ENCODE assay signal across 8 mouse cellular contexts in the genomic region with DNA sequence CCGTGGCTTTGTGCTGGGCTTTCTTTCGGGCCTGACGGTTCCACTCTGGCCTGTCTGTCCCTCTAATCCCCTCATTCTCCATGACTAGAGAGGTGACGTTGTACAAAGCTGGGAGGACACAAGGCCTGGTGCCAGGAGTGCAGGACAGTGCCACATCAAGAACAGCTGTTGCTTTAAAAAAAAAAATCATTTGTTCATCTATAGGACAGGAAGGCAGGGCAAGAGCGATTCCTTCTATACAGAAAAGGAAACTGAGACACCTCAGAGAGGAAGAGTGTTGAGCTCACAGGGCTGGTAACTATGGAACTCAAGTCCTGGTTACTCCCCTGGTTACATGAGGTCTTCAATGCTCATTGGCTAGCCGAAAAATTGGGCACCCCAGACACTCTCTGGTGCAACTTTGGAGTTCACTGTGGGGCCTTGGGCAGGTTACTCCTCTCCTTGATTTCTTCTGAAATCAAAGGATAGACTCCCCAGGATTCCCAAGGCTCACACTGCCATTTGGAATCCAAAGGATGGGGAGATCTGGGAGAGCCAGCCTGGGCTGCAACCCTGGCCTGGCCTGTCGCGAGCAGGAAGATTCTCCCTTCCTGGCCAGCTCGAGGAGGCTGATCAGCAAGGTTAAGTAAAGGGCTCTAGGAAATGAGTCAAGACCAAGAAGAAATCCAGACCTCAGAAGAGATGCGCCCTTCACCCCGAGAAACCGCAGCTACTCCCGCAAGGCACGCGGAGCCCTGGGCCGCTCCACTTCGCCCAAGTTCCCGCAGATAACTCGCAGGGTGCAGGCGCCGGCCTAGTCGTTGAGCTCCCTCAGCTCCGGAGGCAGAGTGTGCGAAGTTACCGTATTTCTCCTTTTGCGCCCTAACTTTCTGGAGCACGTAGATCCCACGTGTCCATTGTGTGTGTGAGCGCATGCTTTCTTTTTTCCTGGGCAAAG. TPM values are rescaled to one million over a fixed set of nuclear protein-coding genes. Genes with fewer than 3 reads are reported as not detected.
DNase-seq lines count a peak whose midpoint lies in the region; ATAC-seq and TF ChIP-seq lines count a peak whose summit lies in the region.
"Had no signal": no experiment of that assay in that cellular context is flagged by ENCODE, and none has a peak within 500 bp of the region (broad histone marks: within the 10 kb centered on the region; RNA-seq: fewer than 3 reads in every experiment).

No protein-coding gene starts in this region.

- intact Hi-C loops in left cerebral cortex, postnatal 25 days (cut with DNase I) = loop anchor here (1.0 kb wide), 1 partner anchor 117 kb away; the partner anchor contains the start of gene Foxp4

- no peak for TF ChIP-seq POLR2A in brain, embryonic 14.5 days (IDR thresholded peaks at IDR 0.05; ENCODE audit: borderline replicate concordance, extremely low read depth, insufficient read depth, insufficient read length, poor library complexity, severe bottlenecking)
- no peak for TF ChIP-seq POLR2A in spleen, adult 2 months (IDR thresholded peaks at IDR 0.05; ENCODE audit: low read depth, low read length)

- WGBS in hindbrain, embryonic 16.5 days = 7% methylated on average over 29 of the region's 29 CpGs
- 15% methylated on average over 29 of the region's 29 CpGs for WGBS in spleen, adult 2 months

- peak overlapping the region; percentile 42 for H3K4me2 ChIP-seq in hindbrain, embryonic 16.5 days (ENCODE audit: low read length)

- peak; percentile 81 for DNase-seq in MEL-GATA-1-ER (ENCODE audit: extremely low read depth, low read depth)
- peak; percentile 93 for DNase-seq in brain, embryonic 14.5 days (ENCODE audit: low read depth)
- DNase-seq in gastrocnemius, adult 18-20 months (ENCODE audit: low spot score) = peak; percentile 34
- DNase-seq in left cerebral cortex, postnatal 25 days (ENCODE audit: low spot score in 2 of 2) = peak; percentile 39 to 58
- peak; percentile 21 to 23 for DNase-seq in spleen, adult 2 months (ENCODE audit: low read depth in 1 of 2, low spot score in 2 of 2)

- H3K9me3 ChIP-seq in hindbrain, embryonic 16.5 days (ENCODE audit: control insufficient read depth, low read length) = no peaks in the 10 kb centered on the region

- peaks cover 9% of the 10 kb centered on the region for H3K27me3 ChIP-seq in hindbrain, embryonic 16.5 days (replicated peaks; ENCODE audit: control insufficient read depth, insufficient read depth, low read length)
- H3K27me3 ChIP-seq in spleen, adult 2 months (ENCODE audit: control insufficient read depth, insufficient read depth, low read length) = no peaks in the 10 kb centered on the region

- ATAC-seq in hindbrain, embryonic 16.5 days = peak; percentile 85
- ATAC-seq in megakaryocyte progenitor cell, adult 5-6 weeks (replicated peaks; ENCODE audit: poor library complexity) = peak; percentile 57

- H3K9ac ChIP-seq in hindbrain, embryonic 16.5 days (ENCODE audit: low read depth, low read length) = no peak overlapping the region

- H3K4me3 ChIP-seq in hindbrain, embryonic 16.5 days (ENCODE audit: low read length) = no peak overlapping the region
- peak overlapping the region; percentile 43 for H3K4me3 ChIP-seq in spleen, adult 2 months (ENCODE audit: extremely low read depth, insufficient read depth, insufficient read length)

- TF ChIP-seq CTCF in brain, embryonic 14.5 days (IDR thresholded peaks at IDR 0.05; ENCODE audit: borderline replicate concordance, extremely low read depth, insufficient read depth, insufficient read length) = no peak
- no peak for TF ChIP-seq CTCF in spleen, adult 2 months (IDR thresholded peaks at IDR 0.05; ENCODE audit: extremely low read depth, insufficient read depth, insufficient read length, insufficient replicate concordance)

- H3K27ac ChIP-seq in hindbrain, embryonic 16.5 days (ENCODE audit: low read depth, low read length) = no peak overlapping the region; the same call in 1 of the 2 replicates
- H3K27ac ChIP-seq in spleen, adult 2 months (ENCODE audit: insufficient read depth, low read length) = peak overlapping the region; percentile 70

- H3K4me1 ChIP-seq in hindbrain, embryonic 16.5 days (ENCODE audit: control insufficient read depth, insufficient read depth, low read depth, low read length) = peaks cover 15% of the 10 kb centered on the region
- H3K4me1 ChIP-seq in spleen, adult 2 months (ENCODE audit: control insufficient read depth, insufficient read depth, insufficient read length) = peaks cover 20% of the 10 kb centered on the region; the same call in 1 of the 2 replicates

- no peaks in the 10 kb centered on the region for H3K36me3 ChIP-seq in hindbrain, embryonic 16.5 days (ENCODE audit: control insufficient read depth, insufficient read depth, low read length)
- no peaks in the 10 kb centered on the region for H3K36me3 ChIP-seq in spleen, adult 2 months (ENCODE audit: control insufficient read depth, insufficient read depth, low read length)

RNA-seq across cellular contexts. Expression of gene 1700122O11Rik, which starts 3.5 kb away (rescaled TPM):
- not detected in 2 replicates for polyA plus RNA-seq in brain, embryonic 14.5 days (2012; rRNA removed)
- not detected for total RNA-seq in gastrocnemius, adult 18-20 months (2021)
- not detected in 2 replicates for polyA plus RNA-seq in hindbrain, embryonic 16.5 days (2015; fragmentation: Nextera tagmentation; extraction: Ambion mirVana)
- not detected for total RNA-seq in left cerebral cortex, postnatal 25 days (2021)
- not detected in 2 replicates for total RNA-seq in megakaryocyte progenitor cell, adult 5-6 weeks (2015)
- total RNA-seq in megakaryocyte progenitor cell, adult 5-6 weeks (2017) = not detected in 2 replicates
- not detected in 2 replicates for polyA plus RNA-seq in spleen, adult 2 months (2012; rRNA removed)
- total RNA-seq: left cerebral cortex, postnatal 14 days had no signal

RNA-seq across cellular contexts. Expression of gene 1700067P10Rik, which starts 47.5 kb away (rescaled TPM):
- polyA plus RNA-seq in brain, embryonic 14.5 days (2012; rRNA removed) = not detected in 2 replicates
- not detected for total RNA-seq in gastrocnemius, adult 18-20 months (2021)
- polyA plus RNA-seq in hindbrain, embryonic 16.5 days (2015; fragmentation: Nextera tagmentation; extraction: Ambion mirVana) = 0.24 TPM in 2 replicates
- total RNA-seq in left cerebral cortex, postnatal 25 days (2021) = not detected
- total RNA-seq in megakaryocyte progenitor cell, adult 5-6 weeks (2015) = not detected in 2 replicates
- total RNA-seq in megakaryocyte progenitor cell, adult 5-6 weeks (2017) = not detected in 2 replicates
- polyA plus RNA-seq in spleen, adult 2 months (2012; rRNA removed) = not detected in 2 replicates
- total RNA-seq: left cerebral cortex, postnatal 14 days had no signal

Comparison
In these comparisons a context has a peak if more than half of its experiments do, and no peak if none do; other contexts are left out.
1. DNase-seq: peak in every context shown above with its lines; median percentile 93 in brain, embryonic 14.5 days; 81 in MEL-GATA-1-ER; 48 in left cerebral cortex, postnatal 25 days; 34 in gastrocnemius, adult 18-20 months; 22 in spleen, adult 2 months.